Mouse (Mus musculus) megakaryocyte, embryonic 14.5 days (primary cell): ENCODE measurements around the gene Use1.

Experiments
- FLI1 ChIP-seq: IDR thresholded peaks from 2 replicates; pipeline ENCODE4 v1.6.1; 2012; ENCODE audit warnings: low read length, inconsistent platforms, mixed read lengths
- GATA1 ChIP-seq: IDR thresholded peaks from 3 replicates; pipeline ENCODE4 v1.6.1; 2012; ENCODE audit warnings: mixed read lengths, low read length, inconsistent platforms, borderline replicate concordance

GRCm38 (mm10) chr8:71381421-71381970 lies 14.8 kb downstream of the Use1 start, which contains the start of gene Nr2f6:
- no peak for TF ChIP-seq GATA1
- no peak for TF ChIP-seq FLI1
